Mouse (Mus musculus) adrenal gland (tissue): Measurements from ENCODE around the gene Cd3e.
"Not testable (repeated sequence)": the region's sequence is repeated elsewhere in the genome, so short reads cannot be mapped to it uniquely, and the experiment has no call there.

Experiments
- intact Hi-C: fragments of 180-260 bp; cut with DNase I; formaldehyde crosslinking; loops from one replicate; pipeline ENCODE4 v1.15.1; 2025
- long read RNA-seq, 2 experiments: library from polyadenylated mRNA; unstranded; transcript quantifications; one replicate each; pipeline ENCODE4 v2.0.0; 2020; ENCODE audit warnings: borderline replicate concordance in 1 of 2; ENCODE audit not compliant: insufficient replicate concordance in 1 of 2

Gene Cd3e
- long read RNA-seq, experiment 1: 0 reads
- long read RNA-seq, experiment 2: 0 reads

DNA sequence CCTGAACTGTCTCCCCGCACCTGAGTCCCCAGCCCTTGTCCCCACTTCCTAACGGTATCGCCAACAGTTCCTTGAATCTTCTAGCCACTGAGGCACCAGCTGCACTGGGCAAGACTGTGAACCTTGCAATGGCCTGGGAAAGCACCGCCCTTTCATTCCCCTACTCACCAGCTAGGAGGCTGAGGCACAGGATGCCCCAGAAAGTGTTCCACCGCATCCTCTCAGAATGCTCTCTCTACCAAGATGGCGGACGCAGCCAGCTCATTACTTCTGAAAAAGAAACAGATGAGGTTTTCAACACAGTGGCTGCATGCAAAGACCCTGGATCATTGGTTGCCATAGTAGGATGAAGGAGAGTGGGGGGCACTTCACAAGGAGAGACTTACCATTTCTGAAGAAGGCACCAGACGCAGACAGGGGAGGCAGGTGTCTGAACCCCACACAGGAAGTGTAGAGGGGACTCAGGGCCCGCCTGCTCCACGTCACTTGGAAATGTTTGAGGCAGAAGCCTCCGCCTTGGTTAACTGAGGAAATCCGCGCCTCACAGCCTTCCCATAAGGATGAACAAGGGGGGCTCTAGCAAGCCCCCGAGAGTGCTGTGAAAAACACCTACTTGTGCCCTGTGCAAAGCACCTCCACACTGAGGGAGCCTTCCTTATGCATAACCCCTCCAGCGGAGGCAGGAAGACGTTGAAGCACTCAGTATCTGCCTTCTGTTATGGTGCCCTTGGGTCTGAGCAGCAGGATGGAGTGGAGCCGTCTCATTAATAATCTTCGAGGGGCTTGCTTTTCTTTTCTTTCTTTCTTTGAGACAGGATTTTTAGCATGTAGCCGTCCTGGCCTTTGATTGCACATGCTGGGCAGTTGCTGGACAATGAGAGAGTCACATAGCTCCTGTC is at the start of gene Cd3e:
TSS of gene Cd3e (minus strand) at position 448 of the 899 bp plus-strand sequence.
- intact Hi-C loops: no loop called here

DNA sequence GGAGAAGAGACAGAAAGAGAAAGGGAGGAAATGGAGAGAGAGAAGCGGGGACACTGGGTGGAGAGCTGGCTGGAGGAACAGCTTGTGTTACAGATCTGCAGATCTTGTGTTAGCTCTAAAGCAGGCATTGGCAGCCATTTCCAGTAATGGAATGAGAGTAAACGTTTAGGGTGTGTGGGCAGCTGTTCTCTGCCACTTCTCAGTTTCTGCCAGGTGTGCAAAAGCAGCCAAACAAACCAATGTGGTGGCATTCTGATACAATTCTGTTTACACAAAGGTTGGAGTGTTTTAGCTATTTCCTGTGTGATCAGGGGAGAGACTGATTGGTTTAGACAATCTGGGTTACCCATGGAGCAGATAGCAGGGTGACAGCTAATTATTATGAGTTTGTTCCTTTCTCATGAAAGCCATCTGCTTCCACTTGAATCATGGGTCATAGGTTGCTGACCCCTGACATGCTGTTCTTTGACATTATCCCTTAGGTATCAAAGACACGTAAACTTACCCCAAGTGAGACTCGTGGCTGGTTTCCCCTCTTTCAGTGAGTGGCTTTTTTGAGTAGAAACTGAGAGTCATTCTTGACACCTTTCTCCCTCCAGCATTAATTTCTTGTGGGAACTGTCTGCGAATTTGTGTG is 49.0 kb upstream of the Cd3e start:
- intact Hi-C loops: no loop called here

DNA sequence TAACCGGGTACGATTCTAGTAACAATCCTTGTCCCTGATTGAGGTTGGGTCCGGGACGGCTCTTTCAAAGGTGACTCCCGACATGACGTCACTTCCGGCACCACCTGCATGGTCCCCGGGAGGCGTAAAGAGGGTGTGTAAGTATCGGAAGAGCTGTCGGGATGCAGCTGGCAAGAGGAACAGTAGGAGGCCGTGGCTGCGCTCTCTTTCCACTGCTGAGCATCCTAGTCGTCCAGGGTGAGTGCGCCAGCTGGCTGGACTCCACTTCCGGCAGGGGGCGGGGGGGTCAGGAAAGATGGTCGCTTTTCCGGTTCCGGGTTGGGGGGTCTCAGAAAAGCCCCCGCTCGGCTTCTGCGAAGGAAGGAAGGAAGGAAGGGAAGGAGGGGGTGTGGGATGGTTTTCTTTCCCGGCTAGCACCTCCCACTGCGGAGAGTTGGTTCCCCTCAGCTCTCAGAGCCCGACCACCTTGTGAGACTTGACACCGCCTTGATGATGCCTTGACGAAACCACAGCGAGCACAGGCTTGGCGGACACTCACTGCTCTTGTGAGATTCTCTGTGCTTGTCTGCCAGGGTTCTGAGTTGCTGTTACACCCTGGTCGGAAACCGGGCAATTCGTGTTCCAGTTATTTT is 45.8 kb upstream of the Cd3e start, which contains the start of gene Mpzl3:
TSS of gene Mpzl3 (plus strand) at position 105 of the 632 bp plus-strand sequence.
- intact Hi-C loops: no loop called here

DNA sequence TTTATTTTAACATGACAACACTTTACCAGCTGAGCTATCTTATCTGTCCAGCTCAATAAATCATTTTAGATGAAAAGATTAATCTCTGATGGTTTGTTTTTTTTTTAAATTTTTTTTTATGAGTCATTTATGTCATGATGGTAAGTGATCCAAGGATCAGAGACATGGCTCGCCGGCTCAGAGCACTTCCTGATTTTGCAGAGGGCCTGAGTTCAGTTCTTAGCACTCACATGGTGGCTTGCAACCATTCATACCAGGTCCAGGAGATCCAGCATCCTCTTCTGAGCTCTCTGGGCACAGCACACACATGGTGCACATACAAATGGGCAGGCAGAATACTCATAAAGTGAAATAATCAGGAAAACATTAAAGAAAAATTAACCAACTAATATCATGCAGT is 40.9 kb upstream of the Cd3e start:
- intact Hi-C loops: no loop called here

DNA sequence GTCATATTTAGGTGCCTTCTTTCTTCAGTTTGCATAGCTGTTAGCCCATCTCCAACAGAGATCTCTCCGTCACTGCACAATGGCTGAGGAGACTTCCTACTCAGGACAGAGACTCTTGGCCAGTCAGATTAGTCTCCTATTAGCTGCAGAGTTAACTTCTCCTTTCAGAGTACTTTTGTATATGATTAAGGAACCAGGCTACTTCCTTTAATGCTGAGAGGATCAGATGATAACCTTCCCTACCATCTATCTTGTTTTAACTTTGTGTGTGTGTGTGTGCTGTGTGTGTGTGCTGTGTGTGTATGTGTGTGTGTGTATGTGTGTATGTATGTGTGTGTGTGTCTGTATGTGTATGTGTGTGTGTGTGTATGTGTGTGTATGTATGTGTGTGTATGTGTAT is 40.3 kb upstream of the Cd3e start:
- intact Hi-C loops: no loop called here

DNA sequence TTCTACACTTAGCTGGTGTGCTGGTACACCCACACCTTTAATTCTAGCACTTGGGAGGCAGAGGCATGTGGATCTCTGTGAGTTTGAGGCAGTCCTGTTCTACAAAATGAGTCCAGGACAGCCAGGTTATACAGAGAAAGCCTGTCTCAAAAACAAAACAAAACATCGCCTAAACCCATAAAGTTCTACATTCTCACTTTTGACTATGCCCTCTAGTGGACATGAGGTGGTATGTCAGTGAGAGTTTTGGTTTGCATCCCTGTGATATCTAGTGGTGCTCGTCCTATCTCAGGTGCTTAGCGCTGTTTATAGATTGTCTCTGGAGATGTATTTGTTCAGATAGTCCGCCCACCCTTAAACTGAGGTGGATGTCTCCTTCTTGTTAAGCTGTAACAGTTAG is 39.1 kb upstream of the Cd3e start:
- intact Hi-C loops: no loop called here

DNA sequence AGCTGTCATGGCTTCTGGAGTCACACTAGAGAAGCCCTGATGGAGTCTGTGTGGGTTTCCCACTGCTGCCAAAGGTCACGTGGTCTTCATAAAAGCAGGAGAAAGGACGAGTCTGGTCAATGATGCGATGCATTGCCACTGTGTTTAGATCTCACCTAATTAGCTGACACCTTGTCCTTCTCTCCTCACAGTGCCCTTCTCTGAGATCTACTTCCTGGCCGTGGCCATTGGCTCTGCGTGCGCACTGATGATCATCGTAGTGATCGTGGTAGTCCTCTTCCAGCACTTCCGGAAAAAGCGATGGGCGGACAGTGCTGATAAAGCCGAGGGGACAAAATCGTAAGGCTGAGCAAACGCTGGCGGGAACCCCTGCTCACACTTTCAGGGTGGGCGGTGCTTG is 37.5 kb upstream of the Cd3e start:
- intact Hi-C loops: no loop called here

DNA sequence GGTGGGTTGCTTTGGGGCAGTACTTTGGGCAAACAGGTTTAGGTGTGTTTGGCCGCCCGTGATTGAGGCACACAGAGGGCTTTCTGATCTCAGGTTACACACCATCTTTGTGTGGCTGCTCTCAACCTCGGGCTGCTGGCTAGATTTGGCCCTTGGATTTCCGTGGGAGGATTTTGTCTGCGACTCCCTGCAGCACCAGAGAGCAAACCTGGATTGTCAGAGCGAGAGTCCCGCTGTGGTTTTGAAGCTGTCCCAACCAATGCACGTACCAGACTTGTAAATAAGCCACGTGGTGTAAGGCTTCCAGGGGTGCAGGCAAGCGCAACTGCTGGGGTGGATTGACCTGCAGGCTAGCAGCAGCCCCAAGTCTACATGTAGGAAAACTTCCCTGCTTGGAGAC is 33.5 kb upstream of the Cd3e start:
- intact Hi-C loops: no loop called here

DNA sequence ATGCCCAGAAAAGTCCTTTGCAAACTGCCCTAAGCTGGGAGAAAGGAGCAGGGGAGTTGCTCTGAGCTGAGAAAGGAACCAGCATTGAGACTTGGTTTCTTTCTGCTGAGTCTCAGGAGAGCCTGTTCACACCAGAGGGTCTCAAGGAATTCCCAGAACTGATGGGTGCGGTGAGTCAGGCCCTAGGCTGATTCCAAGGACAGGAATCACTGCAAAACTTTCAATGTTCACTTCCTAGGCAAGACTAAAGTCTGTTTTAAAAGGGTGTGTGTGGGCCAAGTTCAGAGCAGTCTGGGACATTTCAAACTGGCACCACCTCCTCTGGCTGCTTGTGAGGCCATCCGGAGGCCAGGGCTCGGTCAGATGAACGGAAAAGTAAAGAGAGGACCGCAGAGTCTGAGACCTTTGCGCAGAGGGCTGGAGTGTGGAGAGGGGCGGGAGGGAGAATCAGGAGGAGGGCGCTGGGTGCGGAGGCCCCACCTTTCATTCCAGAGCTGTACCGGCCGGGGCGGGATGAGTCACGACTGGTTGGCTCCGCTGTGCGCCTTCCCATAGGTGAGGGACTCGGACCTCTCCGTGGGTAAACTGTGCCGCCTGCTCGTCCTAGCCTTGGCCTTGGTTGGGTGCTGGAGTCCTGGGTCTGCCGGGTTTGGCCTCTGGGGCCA is 32.8 kb upstream of the Cd3e start:
- intact Hi-C loops: no loop called here

DNA sequence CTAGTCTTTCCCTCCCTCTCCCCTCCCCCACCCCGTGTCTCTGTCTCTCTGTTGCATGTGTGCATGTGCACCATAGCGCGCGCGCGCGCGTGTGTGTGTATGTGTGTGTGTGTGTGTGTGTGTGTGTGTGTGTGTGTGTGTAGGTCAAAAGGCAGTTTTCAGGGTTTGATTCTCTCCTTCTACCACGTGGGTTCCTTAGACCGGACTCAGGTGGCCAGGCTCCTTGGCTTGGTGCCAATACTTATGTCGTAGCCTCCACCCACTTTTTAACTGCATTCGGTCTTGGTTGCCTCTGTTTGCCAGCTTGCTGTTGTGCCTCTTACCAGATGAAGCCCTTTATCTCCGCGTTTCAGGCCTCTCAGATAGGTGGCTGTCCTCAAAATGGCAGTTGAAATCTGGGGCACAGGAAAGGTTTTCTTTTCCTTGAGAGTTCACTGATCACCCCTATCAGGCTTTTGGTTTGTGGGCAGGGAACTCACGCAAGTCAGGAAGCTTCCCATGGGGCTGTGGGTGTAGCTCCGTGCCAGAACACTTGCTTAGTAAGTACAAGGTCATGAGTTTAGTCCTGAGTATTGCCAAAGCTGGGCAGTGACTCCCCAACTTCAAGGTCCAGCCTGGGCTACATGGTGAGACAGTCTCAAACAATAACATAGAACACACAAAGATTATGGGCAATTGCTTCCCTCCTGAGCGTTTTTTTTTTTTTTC is 31.9 kb upstream of the Cd3e start:
- intact Hi-C loops: no loop called here

DNA sequence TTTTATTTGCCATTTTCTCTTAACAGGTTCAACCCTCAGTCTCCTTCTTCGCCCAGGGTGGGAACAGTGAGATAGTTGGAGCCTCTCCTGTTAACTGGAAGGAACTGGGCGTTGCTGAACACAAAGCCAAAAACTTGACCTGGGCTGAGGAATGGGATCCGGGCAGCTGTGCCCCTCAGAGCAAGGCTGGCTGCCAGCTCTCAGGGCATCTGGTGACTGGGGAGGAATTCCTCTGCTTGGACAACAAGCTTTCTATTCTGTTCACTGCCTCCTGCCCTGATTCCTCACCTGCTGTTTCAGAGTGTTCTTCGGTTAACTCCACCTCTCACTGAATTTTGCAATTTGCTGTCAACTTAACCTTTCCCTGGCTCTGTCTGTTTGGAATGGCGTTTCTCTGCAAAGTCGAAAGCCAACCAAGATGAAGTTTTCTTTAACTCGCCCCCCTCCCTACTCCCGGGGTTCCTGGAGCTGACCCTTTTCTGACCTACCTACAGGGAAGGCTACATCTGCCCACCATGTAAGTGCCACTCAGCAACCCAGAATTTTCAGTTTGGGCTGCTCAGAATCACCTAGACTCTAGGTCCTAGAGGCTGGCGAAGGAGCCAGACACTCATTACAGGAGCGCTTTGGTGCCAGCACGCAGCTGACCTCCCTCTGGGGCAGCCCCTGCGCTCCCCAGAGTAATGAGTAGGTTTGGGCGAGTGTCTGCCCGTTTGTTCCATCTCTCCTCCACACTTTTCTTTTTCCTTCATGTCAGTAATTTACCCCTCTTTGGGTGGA is 30.8 kb upstream of the Cd3e start:
- intact Hi-C loops: no loop called here

DNA sequence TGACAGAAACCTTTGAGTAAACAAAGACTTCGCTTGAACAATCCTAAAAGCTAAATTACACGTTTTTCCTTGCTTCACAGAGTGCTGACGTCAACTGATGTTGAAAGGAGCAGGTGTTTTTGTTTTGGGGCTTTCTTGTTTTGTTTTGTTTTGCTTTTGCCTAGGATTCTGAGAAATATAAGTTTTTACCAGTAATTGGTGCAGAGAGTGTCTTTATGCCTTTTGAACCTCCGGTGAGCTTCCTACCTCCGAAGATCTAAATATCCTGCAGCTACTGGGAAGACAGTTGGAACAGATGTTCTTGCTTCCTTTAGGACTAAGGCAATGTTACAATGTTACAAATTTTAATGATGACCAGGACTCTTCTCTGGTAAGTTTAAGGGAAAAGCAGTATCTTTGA is 30.1 kb upstream of the Cd3e start, which contains the start of gene Mpzl2:
TSS of gene Mpzl2 (plus strand) at position 301 of the 400 bp plus-strand sequence.
- intact Hi-C loops: no loop called here

DNA sequence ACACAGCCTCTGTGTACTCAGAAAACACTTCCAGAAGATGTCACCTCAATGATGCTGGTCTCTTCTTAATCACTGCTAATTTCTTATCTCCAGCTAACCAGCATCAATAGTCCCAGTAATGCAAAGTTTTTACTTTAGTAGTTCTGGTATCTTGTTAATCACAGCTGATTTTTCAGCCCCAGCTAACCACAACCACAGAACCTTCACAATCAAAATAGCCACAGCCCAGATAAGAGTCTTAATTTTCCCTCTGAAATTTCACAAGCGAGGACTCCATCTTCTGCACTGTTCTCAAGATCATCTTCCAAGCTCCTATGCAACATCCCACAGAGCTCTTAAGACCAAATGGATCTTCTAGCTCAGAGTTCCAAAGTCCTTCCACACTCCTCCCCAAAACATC is 28.4 kb upstream of the Cd3e start:
- intact Hi-C loops: not testable (repeated sequence)

DNA sequence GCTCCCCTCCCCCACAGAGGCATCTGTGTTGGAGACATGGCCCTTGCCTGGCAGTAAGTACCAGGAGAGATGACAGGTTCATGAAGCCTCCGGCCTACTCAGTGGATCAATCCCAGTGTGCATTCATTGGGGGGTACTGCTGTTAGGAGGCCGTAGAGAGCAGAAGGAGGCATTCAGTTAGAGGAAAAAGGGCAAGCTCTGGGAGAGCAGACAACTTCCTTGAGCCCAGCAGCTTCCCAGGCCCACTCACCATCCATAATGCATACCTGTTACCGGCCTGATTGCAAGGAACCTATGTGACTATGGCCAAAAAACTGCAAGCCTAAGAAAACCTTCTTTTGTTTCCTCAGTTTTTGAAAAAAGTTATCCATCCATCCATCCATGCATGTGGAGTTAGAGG is 25.1 kb upstream of the Cd3e start:
- intact Hi-C loops: no loop called here

DNA sequence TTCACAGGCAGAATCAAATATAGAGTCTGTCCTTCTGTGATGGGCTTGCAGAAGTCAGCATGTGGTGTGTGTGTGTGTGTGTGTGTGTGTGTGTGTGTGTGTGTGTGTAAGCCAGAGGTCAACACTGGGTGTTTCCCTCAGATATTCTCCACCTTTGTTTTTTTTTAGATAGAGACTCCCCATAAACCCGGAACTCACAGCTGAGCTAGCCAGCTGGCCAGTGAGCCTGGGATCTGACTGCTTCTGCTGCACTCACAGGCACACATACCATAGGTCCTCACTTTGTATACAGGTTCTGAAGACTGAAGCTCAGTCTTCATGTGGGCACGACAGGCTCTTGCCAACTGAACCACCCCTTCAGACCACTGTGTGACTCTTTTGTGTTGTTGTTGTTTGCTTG is 22.8 kb upstream of the Cd3e start:
- intact Hi-C loops: no loop called here

DNA sequence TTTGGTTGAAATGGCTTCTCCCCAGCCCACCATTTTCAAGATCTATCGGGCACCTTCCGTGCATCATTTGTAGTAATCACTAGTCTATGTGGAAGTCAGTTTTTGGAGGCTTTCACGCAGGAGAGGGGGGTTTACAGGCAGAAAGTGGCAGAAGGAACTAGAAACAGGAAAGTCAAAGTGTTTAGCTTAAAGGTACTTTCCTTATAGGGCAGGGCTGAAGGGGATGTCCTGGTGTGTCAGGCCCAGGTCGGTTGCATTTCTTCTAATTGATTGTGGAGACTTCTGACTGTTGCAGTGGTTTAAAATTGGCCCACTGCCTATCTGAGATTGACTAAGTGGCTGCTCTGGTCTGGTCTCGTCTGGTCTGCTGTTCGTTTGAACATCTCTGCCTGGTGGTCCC is 20.9 kb upstream of the Cd3e start:
- intact Hi-C loops: no loop called here

DNA sequence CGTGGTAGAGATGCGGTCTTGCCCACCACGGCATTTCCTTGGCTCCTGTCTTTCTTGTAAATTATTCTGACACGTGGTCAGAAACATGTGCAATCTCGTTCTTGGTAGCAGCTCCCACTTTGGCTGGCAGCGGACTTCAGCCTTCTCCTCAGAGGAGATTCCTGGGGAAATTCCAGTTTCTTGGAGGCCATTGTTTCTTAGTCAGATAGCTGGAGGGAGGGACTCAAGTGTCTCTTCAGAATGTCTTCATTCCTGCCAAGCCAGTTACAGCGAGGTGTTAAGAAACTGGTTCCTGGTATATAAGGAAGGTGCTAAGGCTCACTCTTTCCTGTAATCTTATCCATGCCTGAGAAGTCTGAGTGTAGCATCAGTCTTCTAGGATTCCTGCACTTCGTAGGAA is 17.9 kb upstream of the Cd3e start:
- intact Hi-C loops: no loop called here

DNA sequence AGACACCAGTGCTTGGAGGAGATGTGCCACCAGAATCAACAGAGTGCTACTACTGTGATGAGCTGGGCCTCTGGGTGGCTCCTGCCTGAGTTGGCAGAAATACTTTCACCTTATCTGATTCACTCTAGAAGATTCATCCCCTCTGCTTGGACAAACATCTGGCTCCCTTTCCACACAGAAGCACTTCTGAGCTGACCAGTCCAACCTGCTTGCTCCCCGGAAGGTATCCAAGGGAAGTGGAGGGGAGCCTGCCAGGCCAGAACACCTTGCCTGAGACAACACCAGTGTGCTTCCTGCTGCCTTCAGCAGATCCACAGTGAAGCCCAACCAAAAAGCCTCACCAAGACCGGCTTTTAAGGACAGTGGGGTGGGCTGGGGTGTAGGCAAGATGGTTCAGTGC is 14.8 kb upstream of the Cd3e start:
- intact Hi-C loops: loop anchor here (5.0 kb wide), 1 partner anchor 108 kb away; no protein-coding TSS in a partner anchor

DNA sequence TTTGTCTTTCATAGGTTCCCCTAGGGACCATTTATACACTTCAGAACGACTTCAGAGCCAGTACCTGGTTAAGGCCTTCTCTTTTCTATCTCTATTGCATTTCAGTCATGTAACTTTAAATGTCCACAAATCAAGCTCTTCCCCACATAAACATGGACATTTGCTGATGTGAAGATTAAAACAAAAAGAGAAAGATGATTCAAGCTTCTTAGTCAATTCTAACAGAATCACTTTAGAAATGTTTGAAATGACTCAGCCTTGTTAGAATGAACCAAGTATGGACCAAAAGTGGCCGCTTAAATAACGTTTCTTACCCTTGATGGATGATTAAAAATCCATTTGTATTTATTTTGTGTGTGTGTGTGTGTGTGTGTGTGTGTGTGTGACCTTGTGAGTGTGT is 14.2 kb upstream of the Cd3e start:
- intact Hi-C loops: loop anchor here (2.0 to 5.0 kb wide), 2 partner anchors 109 to 123 kb away; no protein-coding TSS in a partner anchor

DNA sequence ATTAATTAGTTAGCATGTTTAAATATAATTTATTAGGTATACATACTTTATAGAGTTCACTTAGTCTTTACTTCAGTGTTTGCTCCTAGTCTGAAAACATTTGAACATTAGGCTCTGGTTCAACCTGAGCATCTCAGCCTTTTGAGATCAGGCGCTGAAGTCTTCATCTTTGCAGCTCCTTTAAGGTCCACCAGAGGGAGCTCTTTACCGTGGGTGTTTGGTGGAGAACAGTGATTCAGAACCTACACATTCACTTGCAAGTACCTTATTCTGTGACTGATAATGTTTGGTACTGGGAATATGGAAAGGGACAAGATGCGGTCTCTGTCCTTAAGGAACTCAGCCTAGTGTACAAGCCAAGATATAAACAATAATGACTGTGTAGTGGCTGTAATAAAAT is 13.4 kb upstream of the Cd3e start:
- intact Hi-C loops: loop anchor here (2.0 to 5.0 kb wide), 2 partner anchors 110 to 124 kb away; no protein-coding TSS in a partner anchor
